Mouse (Mus musculus) stomach, postnatal 0 days (tissue): ENCODE measurements around the gene Deup1.

Source experiments
- CTCF ChIP-seq: IDR thresholded peaks from 2 replicates; pipeline ENCODE4 v1.5.1; 2016; ENCODE audit warnings: antibody characterized with exemption, low read depth, mild to moderate bottlenecking, moderate library complexity
- EP300 ChIP-seq: optimal IDR thresholded peaks from 2 replicates; pipeline ENCODE3; 2016; ENCODE audit warnings: antibody characterized with exemption

DNA sequence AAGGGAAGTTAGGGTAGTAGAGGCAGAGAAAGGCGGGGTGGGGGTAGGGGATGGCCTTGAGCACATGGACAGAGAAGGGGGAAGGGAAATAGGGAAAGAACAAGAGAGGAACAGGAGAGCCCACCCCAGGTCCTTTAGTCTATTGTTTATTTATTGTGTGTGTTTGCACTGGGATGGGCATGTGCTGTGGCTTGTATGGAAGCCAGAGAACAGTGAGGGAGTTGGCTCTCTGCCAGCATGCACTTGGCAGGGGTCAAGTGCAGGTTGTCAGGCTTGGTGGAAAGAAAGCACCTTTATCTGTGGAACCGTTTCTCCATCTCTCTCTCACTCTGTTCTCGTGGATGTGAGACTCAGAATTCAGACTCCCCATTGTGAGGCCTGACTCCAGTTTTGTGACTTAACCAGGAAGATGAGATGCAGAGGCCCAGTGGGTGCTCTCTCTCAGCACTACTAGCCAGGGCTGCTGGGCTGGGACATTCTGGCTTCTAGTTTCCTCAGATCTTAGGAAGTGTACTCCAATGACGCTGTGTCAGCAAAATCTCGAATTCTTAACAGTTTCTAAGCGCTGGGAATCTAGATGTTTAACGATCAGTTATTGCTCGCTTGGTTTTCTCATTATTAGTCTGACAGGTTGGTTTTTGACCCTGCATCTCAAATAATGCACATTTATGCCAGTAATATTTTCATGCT, 98.3 kb downstream of the Deup1 start:
- TF ChIP-seq CTCF (no peak), EP300 (no peak)
